8 mouse cellular contexts compared by ENCODE assay signal in the genomic region with DNA sequence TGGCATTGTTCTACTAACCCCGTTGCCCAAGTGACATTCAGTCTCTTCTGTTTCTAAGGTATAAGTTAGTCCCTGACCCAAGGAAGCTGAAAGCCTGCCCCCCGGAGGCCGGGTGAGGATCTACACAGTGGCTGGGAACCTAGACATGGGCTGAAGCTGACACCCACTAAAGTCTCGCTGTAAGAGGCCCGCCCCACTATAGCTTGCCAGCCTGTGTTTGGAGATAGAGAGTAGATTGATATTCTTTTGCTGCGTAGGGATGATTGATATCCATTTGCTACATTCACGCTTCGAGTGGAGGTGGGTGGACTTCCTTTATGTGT. TPM values are rescaled to one million over a fixed set of nuclear protein-coding genes. Genes with fewer than 3 reads are reported as not detected.
A peak's percentile ranks its signal among the peaks of the same experiment; 100 is the strongest.
DNase-seq lines count a peak whose midpoint lies in the region; ATAC-seq and TF ChIP-seq lines count a peak whose summit lies in the region.

No protein-coding gene starts in this region.

- H3K9ac ChIP-seq in ES-Bruce4 (ENCODE audit: low read depth, poor library complexity, severe bottlenecking) = peak overlapping the region; percentile 77
- no peak overlapping the region for H3K9ac ChIP-seq in forebrain, embryonic 14.5 days (ENCODE audit: low read length)
- H3K9ac ChIP-seq in liver, embryonic 16.5 days (ENCODE audit: low read depth, low read length) = no peak overlapping the region

- peak; percentile 19 for DNase-seq in kidney, adult 18-20 months
- DNase-seq in kidney, postnatal 25 days = no peak
- no peak for DNase-seq in forebrain, embryonic 14.5 days (ENCODE audit: low spot score)
- DNase-seq in testis, postnatal 14 days (ENCODE audit: low spot score) = peak; percentile 16
- no peak for DNase-seq in ovary, postnatal 10 days (ENCODE audit: low spot score)
- no peak for DNase-seq in embryo, embryonic 9.5 days (ENCODE audit: extremely low spot score)

- H3K4me2 ChIP-seq in forebrain, embryonic 14.5 days (ENCODE audit: low read length) = no peak overlapping the region
- H3K4me2 ChIP-seq in liver, embryonic 16.5 days (ENCODE audit: low read depth, low read length) = no peak overlapping the region

- no peak for TF ChIP-seq POLR2A in ES-Bruce4 (IDR thresholded peaks at IDR 0.05; ENCODE audit: insufficient read depth, low read length)

- TF ChIP-seq EP300 in ES-Bruce4 (IDR thresholded peaks at IDR 0.05; ENCODE audit: insufficient read depth, low read depth, low read length) = no peak

- 3% methylated on average over 8 of the region's 8 CpGs for WGBS in forebrain, embryonic 14.5 days
- WGBS in liver, embryonic 16.5 days (ENCODE audit: insufficient replicate concordance) = 5% methylated on average over 8 of the region's 8 CpGs

- no peak overlapping the region for H3K27ac ChIP-seq in ES-Bruce4 (ENCODE audit: insufficient read depth, low read length)
- no peak overlapping the region for H3K27ac ChIP-seq in forebrain, embryonic 14.5 days (ENCODE audit: low read depth, low read length)
- no peak overlapping the region for H3K27ac ChIP-seq in liver, embryonic 16.5 days (ENCODE audit: low read length)

- peaks cover 16% of the 10 kb centered on the region for H3K27me3 ChIP-seq in ES-Bruce4 (ENCODE audit: control insufficient read depth, insufficient read depth, low read length, poor library complexity, severe bottlenecking)
- H3K27me3 ChIP-seq in forebrain, embryonic 14.5 days (replicated peaks; ENCODE audit: control insufficient read depth, insufficient read depth, low read length) = peaks cover 78% of the 10 kb centered on the region
- peaks cover 74% of the 10 kb centered on the region for H3K27me3 ChIP-seq in liver, embryonic 16.5 days (ENCODE audit: control insufficient read depth, insufficient read depth, low read depth, low read length)

- ATAC-seq in forebrain, embryonic 14.5 days = no peak
- no peak for ATAC-seq in liver, embryonic 16.5 days (ENCODE audit: low read depth)

- TF ChIP-seq CTCF in ES-Bruce4 (IDR thresholded peaks at IDR 0.05; ENCODE audit: low read depth, low read length) = peak; percentile 63

- no peaks in the 10 kb centered on the region for H3K36me3 ChIP-seq in ES-Bruce4 (ENCODE audit: control insufficient read depth, insufficient read depth, low read length, poor library complexity, severe bottlenecking)
- H3K36me3 ChIP-seq in forebrain, embryonic 14.5 days (ENCODE audit: control insufficient read depth, insufficient read depth, low read length) = no peaks in the 10 kb centered on the region
- H3K36me3 ChIP-seq in liver, embryonic 16.5 days (ENCODE audit: control insufficient read depth, insufficient read depth) = no peaks in the 10 kb centered on the region

- no peaks in the 10 kb centered on the region for H3K9me3 ChIP-seq in ES-Bruce4 (replicated peaks; ENCODE audit: control insufficient read depth, insufficient read depth, low read length, poor library complexity, severe bottlenecking)
- no peaks in the 10 kb centered on the region for H3K9me3 ChIP-seq in forebrain, embryonic 14.5 days (replicated peaks; ENCODE audit: control insufficient read depth, low read length)
- H3K9me3 ChIP-seq in liver, embryonic 16.5 days (replicated peaks; ENCODE audit: control insufficient read depth, low read length) = no peaks in the 10 kb centered on the region

- H3K4me3 ChIP-seq in ES-Bruce4 (ENCODE audit: low read depth, low read length) = peak overlapping the region; percentile 81
- 0 out of 2 replicates have a peak overlapping the region, but pooled peaks have one; percentile 7 for H3K4me3 ChIP-seq in forebrain, embryonic 14.5 days (ENCODE audit: low read depth, low read length)
- peak overlapping the region; percentile 3; the same call in 1 of the 2 replicates for H3K4me3 ChIP-seq in liver, embryonic 16.5 days (ENCODE audit: low read depth, low read length)

- no peaks in the 10 kb centered on the region for H3K4me1 ChIP-seq in ES-Bruce4 (ENCODE audit: control insufficient read depth, insufficient read depth, low read length)
- no peaks in the 10 kb centered on the region for H3K4me1 ChIP-seq in forebrain, embryonic 14.5 days (ENCODE audit: control insufficient read depth, insufficient read depth, low read length)
- no peaks in the 10 kb centered on the region for H3K4me1 ChIP-seq in liver, embryonic 16.5 days (ENCODE audit: control insufficient read depth, low read depth, low read length)

RNA-seq across cellular contexts. Expression of a gene that starts 1.8 kb away (rescaled TPM):
- not detected in 2 replicates for polyA plus RNA-seq in ES-Bruce4 (2011; ENCODE audit: insufficient read depth, insufficient read length, low read depth, missing spikeins)
- 1.2 and 1.3 TPM in 2 replicates for polyA plus RNA-seq in forebrain, embryonic 14.5 days (2014; fragmentation: Nextera tagmentation; extraction: Ambion mirVana)
- polyA plus RNA-seq in liver, embryonic 16.5 days (2015; fragmentation: Nextera tagmentation; extraction: Ambion mirVana) = not detected in 2 replicates

Comparison
In these comparisons a context has a peak if more than half of its experiments do, and no peak if none do; other contexts are left out.
1. DNase-seq: peak in kidney, adult 18-20 months (single experiment) and testis, postnatal 14 days (single experiment); none in kidney, postnatal 25 days (0 of 2), forebrain, embryonic 14.5 days (single experiment), ovary, postnatal 10 days (single experiment) and embryo, embryonic 9.5 days (single experiment).
2. H3K4me3 ChIP-seq: peak in every context shown above with its lines; median percentile 81 in ES-Bruce4; 7 in forebrain, embryonic 14.5 days; 3 in liver, embryonic 16.5 days.